In genomic region chr5:35391656-35392333, GRCm38 (mm10) we compare ENCODE assay signal across 9 mouse cellular contexts. TPM values are rescaled to one million over a fixed set of nuclear protein-coding genes. Genes with fewer than 3 reads are reported as not detected.
A peak's percentile ranks its signal among the peaks of the same experiment; 100 is the strongest.
DNase-seq lines count a peak whose midpoint lies in the region; ATAC-seq lines count a peak whose summit lies in the region.
"Had no signal": no experiment of that assay in that cellular context is flagged by ENCODE, and none has a peak within 500 bp of the region (broad histone marks: within the 10 kb centered on the region; RNA-seq: fewer than 3 reads in every experiment).

No protein-coding gene starts in this region.

- no peak overlapping the region for H3K9ac ChIP-seq in heart, embryonic 12.5 days
- no peak overlapping the region for H3K9ac ChIP-seq in hindbrain, embryonic 11.5 days (ENCODE audit: low read depth, low read length)
- no peak overlapping the region for H3K9ac ChIP-seq in midbrain, embryonic 13.5 days (replicated peaks)

- peaks cover 7% of the 10 kb centered on the region; the same call in 1 of the 2 replicates for H3K9me3 ChIP-seq in heart, embryonic 12.5 days (replicated peaks)
- H3K9me3 ChIP-seq in hindbrain, embryonic 11.5 days (ENCODE audit: control insufficient read depth, low read length) = no peaks in the 10 kb centered on the region
- H3K9me3 ChIP-seq in midbrain, embryonic 13.5 days = no peaks in the 10 kb centered on the region

- DNase-seq in heart, postnatal 14 days = no peak
- DNase-seq in adrenal gland, postnatal 25 days = peak; percentile 18
- peak; percentile 64 for DNase-seq in hindbrain, embryonic 11.5 days (ENCODE audit: low spot score)
- no peak for DNase-seq in lung, postnatal 4 days

- peaks cover 97% of the 10 kb centered on the region for H3K27me3 ChIP-seq in heart, embryonic 12.5 days (replicated peaks)
- peaks cover 97% of the 10 kb centered on the region for H3K27me3 ChIP-seq in hindbrain, embryonic 11.5 days (ENCODE audit: control insufficient read depth, insufficient read depth, low read length)
- H3K27me3 ChIP-seq in midbrain, embryonic 13.5 days = peaks cover 98% of the 10 kb centered on the region

- H3K36me3 ChIP-seq in heart, embryonic 12.5 days = no peaks in the 10 kb centered on the region
- H3K36me3 ChIP-seq in hindbrain, embryonic 11.5 days (ENCODE audit: control insufficient read depth, insufficient read depth, low read length) = no peaks in the 10 kb centered on the region
- H3K36me3 ChIP-seq in midbrain, embryonic 13.5 days = no peaks in the 10 kb centered on the region

- ATAC-seq in heart, embryonic 12.5 days (ENCODE audit: insufficient number of reproducible peaks, low FRiP score) = no peak
- no peak for ATAC-seq in hindbrain, embryonic 11.5 days (ENCODE audit: low FRiP score)
- no peak for ATAC-seq in midbrain, embryonic 13.5 days
- no peak for ATAC-seq in cerebellum, adult (ENCODE audit: insufficient number of reproducible peaks, low FRiP score, low TSS enrichment)
- no peak for ATAC-seq in megakaryocyte-erythroid progenitor cell, adult 5-6 weeks (replicated peaks; ENCODE audit: low FRiP score, low TSS enrichment, poor library complexity, severe bottlenecking)

- no peak overlapping the region for H3K27ac ChIP-seq in heart, embryonic 12.5 days (ENCODE audit: poor library complexity, severe bottlenecking)
- H3K27ac ChIP-seq in hindbrain, embryonic 11.5 days (ENCODE audit: low read depth, low read length) = no peak overlapping the region
- no peak overlapping the region for H3K27ac ChIP-seq in midbrain, embryonic 13.5 days

- H3K4me1 ChIP-seq in heart, embryonic 12.5 days (replicated peaks) = peaks cover 28% of the 10 kb centered on the region
- H3K4me1 ChIP-seq in hindbrain, embryonic 11.5 days (replicated peaks; ENCODE audit: control insufficient read depth, insufficient read depth, low read length) = peaks cover 6% of the 10 kb centered on the region; the same call in 1 of the 2 replicates
- H3K4me1 ChIP-seq in midbrain, embryonic 13.5 days (replicated peaks) = peaks cover 27% of the 10 kb centered on the region

- peak overlapping the region; percentile 49 for H3K4me3 ChIP-seq in heart, embryonic 12.5 days
- H3K4me3 ChIP-seq in hindbrain, embryonic 11.5 days (ENCODE audit: low read depth, low read length) = peak overlapping the region; percentile 18
- H3K4me3 ChIP-seq in midbrain, embryonic 13.5 days (replicated peaks) = peak overlapping the region; percentile 22

- intact Hi-C loops in heart, postnatal 14 days (cut with DNase I) = no loop called here

- peak overlapping the region; percentile 81 for H3K4me2 ChIP-seq in heart, embryonic 12.5 days
- peak overlapping the region; percentile 40 for H3K4me2 ChIP-seq in hindbrain, embryonic 11.5 days (replicated peaks; ENCODE audit: low read depth, low read length)
- H3K4me2 ChIP-seq in midbrain, embryonic 13.5 days (replicated peaks) = peak overlapping the region; percentile 36

- WGBS in heart, embryonic 12.5 days = under 1% methylated on average over 87 of the region's 88 CpGs
- under 1% methylated on average over 74 of the region's 88 CpGs for WGBS in hindbrain, embryonic 11.5 days
- under 1% methylated on average over 83 of the region's 88 CpGs for WGBS in midbrain, embryonic 13.5 days

RNA-seq across cellular contexts. Expression of gene Hmx1, which starts 2.9 kb away (rescaled TPM):
- polyA plus RNA-seq in heart, embryonic 12.5 days (2016; fragmentation: Nextera tagmentation; extraction: Ambion mirVana) = not detected in 2 replicates
- not detected for total RNA-seq in heart, postnatal 14 days (2021)
- not detected in 2 replicates for total RNA-seq in adrenal gland, postnatal 25 days (2021)
- 6.1 and 6.9 TPM in 2 replicates for polyA plus RNA-seq in hindbrain, embryonic 11.5 days (2014; fragmentation: Nextera tagmentation; extraction: Ambion mirVana)
- not detected in 2 replicates for polyA plus RNA-seq in midbrain, embryonic 13.5 days (2015; fragmentation: Nextera tagmentation; extraction: Ambion mirVana)
- not detected in 2 replicates for total RNA-seq in megakaryocyte-erythroid progenitor cell, adult 5-6 weeks (2014; fragmentation: Nextera tagmentation)
- not detected in 2 replicates for total RNA-seq in megakaryocyte-erythroid progenitor cell, adult 5-6 weeks (2017)
- total RNA-seq: CH12.LX had no signal

Comparison
In these comparisons a context has a peak if more than half of its experiments do, and no peak if none do; other contexts are left out.
1. DNase-seq: peak in adrenal gland, postnatal 25 days (single experiment) and hindbrain, embryonic 11.5 days (single experiment); none in heart, postnatal 14 days (0 of 2) and lung, postnatal 4 days (0 of 2).
2. Peak in every context shown above with its lines, with median percentiles within 50 percentile points of each other: H3K4me2 ChIP-seq and H3K4me3 ChIP-seq.